Mouse (Mus musculus) ES-E14 (cell line): ENCODE data around the gene Gm13272. TPM values are rescaled to one million over a fixed set of nuclear protein-coding genes. Genes with fewer than 3 reads are reported as not detected.
"Not testable (repeated sequence)": the region's sequence is repeated elsewhere in the genome, so short reads cannot be mapped to it uniquely, and the experiment has no call there.

ENCODE experiments used
- DNase-seq: peaks from one replicate; pipeline ENCODE4 v3.0.0-alpha.2; 2013; ENCODE audit warnings: low read depth, low spot score
- H3K27ac ChIP-seq: 2 replicates; pipeline ENCODE4 v1.5.1; 2012; ENCODE audit warnings: low read depth, mild to moderate bottlenecking, low read length, moderate library complexity, mixed read lengths; ENCODE audit not compliant: poor library complexity, insufficient read depth, severe bottlenecking
- H3K36me3 ChIP-seq: 2 replicates; pipeline ENCODE4 v1.6.1; 2012; ENCODE audit warnings: mild to moderate bottlenecking, low read length, moderate library complexity, mixed read lengths; ENCODE audit not compliant: control insufficient read depth, poor library complexity, insufficient read depth, severe bottlenecking
- H3K4me1 ChIP-seq, 2 experiments: fragments of 150-350 bp in 1 of 2; sonication (generic) in 1 of 2; 2 replicates each; pipeline ENCODE4 v1.6.1; 2012; ENCODE audit warnings: low read length in 2 of 2, mild to moderate bottlenecking in 1 of 2, mixed read lengths in 1 of 2; ENCODE audit not compliant: control insufficient read depth in 2 of 2, insufficient read depth in 2 of 2, poor library complexity in 1 of 2
- H3K4me3 ChIP-seq, 2 experiments: fragments of 150-350 bp in 1 of 2; sonication (generic) in 1 of 2; 2 replicates each; pipeline ENCODE4 v1.5.1; 2012; ENCODE audit warnings: low read length in 2 of 2, low read depth in 1 of 2, mild to moderate bottlenecking in 1 of 2, mixed read lengths in 1 of 2; ENCODE audit not compliant: insufficient read depth in 1 of 2, poor library complexity in 1 of 2, severe bottlenecking in 1 of 2
- H3K9ac ChIP-seq: 2 replicates; pipeline ENCODE4 v1.6.1; 2012; ENCODE audit warnings: low read depth, mild to moderate bottlenecking, low read length, mixed read lengths; ENCODE audit not compliant: poor library complexity, insufficient read depth, severe bottlenecking
- H3K9me3 ChIP-seq: fragments of 150-350 bp; sonication (generic); 2 replicates; pipeline ENCODE4 v1.6.1; 2012; ENCODE audit warnings: low read depth, mild to moderate bottlenecking, low read length; ENCODE audit not compliant: control insufficient read depth, insufficient read depth
- in situ Hi-C, 2 experiments: fragments of 600-800 bp; cut with MboI; formaldehyde crosslinking; loops; one replicate each; pipeline ENCODE4 v1.15.1; 2025; ENCODE audit warnings: low sequenced_read_pairs in 2 of 2, inconsistent platforms in 1 of 2; ENCODE audit not compliant: unreplicated experiment in 2 of 2
- total RNA-seq: library from RNA; depleted of rRNA; stranded (reverse); fragments of 300-350 nt; gene quantifications from 2 replicates; pipeline ENCODE4 v1.2.3, GENCODE M21; 2012

Gm13272 gene
- total RNA-seq, 1 experiment, result not detected

DNA sequence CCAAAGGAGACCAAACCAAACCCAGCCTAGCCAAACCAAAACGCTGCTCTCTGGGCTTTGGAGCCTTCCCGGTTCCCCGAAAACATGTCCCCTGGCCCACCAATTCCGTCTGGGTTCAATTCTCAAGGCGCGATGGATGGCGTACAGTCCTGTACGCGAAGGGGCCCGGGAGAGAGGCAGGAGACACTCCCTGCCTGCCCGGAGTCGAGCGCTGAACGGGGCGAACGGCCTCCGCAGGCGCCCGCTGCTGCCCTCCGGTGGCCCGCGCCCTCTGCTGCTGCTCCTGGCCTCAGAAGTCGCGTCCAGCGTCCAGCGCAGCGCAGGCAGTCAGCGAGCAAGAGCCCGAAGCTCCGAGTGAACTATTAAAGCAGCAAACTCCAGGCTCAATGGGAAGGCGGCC lies 2.7 kb downstream of the Gm13272 start:
- H3K27ac ChIP-seq, H3K4me3 ChIP-seq, H3K4me1 ChIP-seq, H3K9ac ChIP-seq, DNase-seq, H3K9me3 ChIP-seq, in situ Hi-C loops, H3K36me3 ChIP-seq: not testable (repeated sequence)

DNA sequence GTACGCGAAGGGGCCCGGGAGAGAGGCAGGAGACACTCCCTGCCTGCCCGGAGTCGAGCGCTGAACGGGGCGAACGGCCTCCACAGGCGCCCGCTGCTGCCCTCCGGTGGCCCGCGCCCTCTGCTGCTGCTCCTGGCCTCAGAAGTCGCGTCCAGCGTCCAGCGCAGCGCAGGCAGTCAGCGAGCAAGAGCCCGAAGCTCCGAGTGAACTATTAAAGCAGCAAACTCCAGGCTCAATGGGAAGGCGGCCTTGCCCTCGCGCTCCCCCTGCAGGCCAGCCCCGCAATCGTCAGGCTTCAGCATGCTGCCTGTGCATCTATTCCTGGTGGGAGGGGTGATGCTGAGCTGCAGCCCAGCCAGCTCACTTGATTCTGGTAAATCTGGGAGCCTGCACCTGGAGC lies 5.8 kb downstream of the Gm13272 start, which contains the start of gene Gm13276:
Gm13276 (plus strand) TSS at position 301 of the 400 bp plus-strand sequence.
- H3K9me3 ChIP-seq, H3K9ac ChIP-seq, H3K27ac ChIP-seq, DNase-seq, in situ Hi-C loops, H3K4me1 ChIP-seq, H3K36me3 ChIP-seq, H3K4me3 ChIP-seq: not testable (repeated sequence)

DNA sequence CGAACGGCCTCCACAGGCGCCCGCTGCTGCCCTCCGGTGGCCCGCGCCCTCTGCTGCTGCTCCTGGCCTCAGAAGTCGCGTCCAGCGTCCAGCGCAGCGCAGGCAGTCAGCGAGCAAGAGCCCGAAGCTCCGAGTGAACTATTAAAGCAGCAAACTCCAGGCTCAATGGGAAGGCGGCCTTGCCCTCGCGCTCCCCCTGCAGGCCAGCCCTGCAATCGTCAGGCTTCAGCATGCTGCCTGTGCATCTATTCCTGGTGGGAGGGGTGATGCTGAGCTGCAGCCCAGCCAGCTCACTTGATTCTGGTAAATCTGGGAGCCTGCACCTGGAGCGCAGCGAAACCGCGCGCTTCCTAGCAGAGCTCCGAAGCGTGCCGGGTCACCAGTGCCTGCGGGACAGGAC lies 8.8 kb downstream of the Gm13272 start, which contains the start of gene Gm13277:
Gm13277 (plus strand) TSS at position 231 of the 400 bp plus-strand sequence.
- H3K9me3 ChIP-seq, H3K9ac ChIP-seq, H3K4me1 ChIP-seq, DNase-seq, H3K4me3 ChIP-seq, H3K36me3 ChIP-seq, H3K27ac ChIP-seq, in situ Hi-C loops: not testable (repeated sequence)

DNA sequence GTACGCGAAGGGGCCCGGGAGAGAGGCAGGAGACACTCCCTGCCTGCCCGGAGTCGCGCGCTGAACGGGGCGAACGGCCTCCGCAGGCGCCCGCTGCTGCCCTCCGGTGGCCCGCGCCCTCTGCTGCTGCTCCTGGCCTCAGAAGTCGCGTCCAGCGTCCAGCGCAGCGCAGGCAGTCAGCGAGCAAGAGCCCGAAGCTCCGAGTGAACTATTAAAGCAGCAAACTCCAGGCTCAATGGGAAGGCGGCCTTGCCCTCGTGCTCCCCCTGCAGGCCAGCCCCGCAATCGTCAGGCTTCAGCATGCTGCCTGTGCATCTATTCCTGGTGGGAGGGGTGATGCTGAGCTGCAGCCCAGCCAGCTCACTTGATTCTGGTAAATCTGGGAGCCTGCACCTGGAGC lies 11.6 kb downstream of the Gm13272 start, which contains the start of gene Gm13278:
Gm13278 (plus strand) TSS at position 301 of the 400 bp plus-strand sequence.
- H3K9ac ChIP-seq, H3K27ac ChIP-seq, in situ Hi-C loops, H3K9me3 ChIP-seq, DNase-seq, H3K36me3 ChIP-seq, H3K4me1 ChIP-seq, H3K4me3 ChIP-seq: not testable (repeated sequence)

DNA sequence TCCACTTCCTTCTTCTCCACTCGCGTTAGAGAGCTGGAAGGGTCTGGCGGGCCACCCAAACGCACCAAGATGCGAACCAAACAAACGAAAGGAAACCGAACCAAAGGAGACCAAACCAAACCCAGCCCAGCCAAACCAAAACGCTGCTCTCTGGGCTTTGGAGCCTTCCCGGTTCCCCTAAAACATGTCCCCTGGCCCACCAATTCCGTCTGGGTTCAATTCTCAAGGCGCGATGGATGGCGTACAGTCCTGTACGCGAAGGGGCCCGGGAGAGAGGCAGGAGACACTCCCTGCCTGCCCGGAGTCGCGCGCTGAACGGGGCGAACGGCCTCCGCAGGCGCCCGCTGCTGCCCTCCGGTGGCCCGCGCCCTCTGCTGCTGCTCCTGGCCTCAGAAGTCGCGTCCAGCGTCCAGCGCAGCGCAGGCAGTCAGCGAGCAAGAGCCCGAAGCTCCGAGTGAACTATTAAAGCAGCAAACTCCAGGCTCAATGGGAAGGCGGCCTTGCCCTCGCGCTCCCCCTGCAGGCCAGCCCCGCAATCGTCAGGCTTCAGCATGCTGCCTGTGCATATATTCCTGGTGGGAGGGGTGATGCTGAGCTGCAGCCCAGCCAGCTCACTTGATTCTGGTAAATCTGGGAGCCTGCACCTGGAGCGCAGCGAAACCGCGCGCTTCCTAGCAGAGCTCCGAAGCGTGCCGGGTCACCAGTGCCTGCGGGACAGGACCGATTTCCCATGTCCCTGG lies 14.5 kb downstream of the Gm13272 start, which contains the start of gene Gm13275:
Gm13275 (plus strand) TSS at position 552 of the 740 bp plus-strand sequence.
- DNase-seq, H3K4me1 ChIP-seq, H3K27ac ChIP-seq, H3K9ac ChIP-seq, H3K36me3 ChIP-seq, in situ Hi-C loops, H3K4me3 ChIP-seq, H3K9me3 ChIP-seq: not testable (repeated sequence)

DNA sequence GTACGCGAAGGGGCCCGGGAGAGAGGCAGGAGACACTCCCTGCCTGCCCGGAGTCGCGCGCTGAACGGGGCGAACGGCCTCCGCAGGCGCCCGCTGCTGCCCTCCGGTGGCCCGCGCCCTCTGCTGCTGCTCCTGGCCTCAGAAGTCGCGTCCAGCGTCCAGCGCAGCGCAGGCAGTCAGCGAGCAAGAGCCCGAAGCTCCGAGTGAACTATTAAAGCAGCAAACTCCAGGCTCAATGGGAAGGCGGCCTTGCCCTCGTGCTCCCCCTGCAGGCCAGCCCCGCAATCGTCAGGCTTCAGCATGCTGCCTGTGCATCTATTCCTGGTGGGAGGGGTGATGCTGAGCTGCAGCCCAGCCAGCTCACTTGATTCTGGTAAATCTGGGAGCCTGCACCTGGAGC lies 17.4 kb downstream of the Gm13272 start, which contains the start of gene Gm13279:
Gm13279 (plus strand) TSS at position 301 of the 400 bp plus-strand sequence.
- H3K9me3 ChIP-seq, DNase-seq, H3K4me1 ChIP-seq, H3K27ac ChIP-seq, in situ Hi-C loops, H3K9ac ChIP-seq, H3K4me3 ChIP-seq, H3K36me3 ChIP-seq: not testable (repeated sequence)

DNA sequence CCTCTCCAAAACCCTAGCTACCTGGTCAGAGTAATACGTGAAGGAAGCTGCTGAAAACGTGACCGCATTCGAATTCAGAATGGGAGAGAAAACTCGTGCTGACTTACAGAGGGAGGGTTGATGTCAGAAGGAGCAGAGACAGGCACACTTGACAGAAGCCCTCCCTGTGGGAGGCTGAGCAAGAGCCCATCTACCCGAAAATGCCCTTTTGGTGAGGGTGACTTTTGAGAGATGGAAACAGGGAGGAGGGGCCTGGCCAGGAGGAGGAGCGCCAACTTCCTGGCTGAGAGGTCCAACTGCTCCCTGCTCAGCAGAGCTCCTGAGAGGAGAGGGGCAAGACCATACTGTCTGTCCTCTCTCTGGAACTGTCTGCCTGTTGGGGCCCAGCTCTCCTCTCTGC lies 19.7 kb downstream of the Gm13272 start, which contains the start of gene Gm13285:
Gm13285 (plus strand) TSS at position 301 of the 400 bp plus-strand sequence.
- H3K9ac ChIP-seq, in situ Hi-C loops, H3K4me3 ChIP-seq, H3K27ac ChIP-seq, DNase-seq, H3K9me3 ChIP-seq, H3K4me1 ChIP-seq, H3K36me3 ChIP-seq: not testable (repeated sequence)

DNA sequence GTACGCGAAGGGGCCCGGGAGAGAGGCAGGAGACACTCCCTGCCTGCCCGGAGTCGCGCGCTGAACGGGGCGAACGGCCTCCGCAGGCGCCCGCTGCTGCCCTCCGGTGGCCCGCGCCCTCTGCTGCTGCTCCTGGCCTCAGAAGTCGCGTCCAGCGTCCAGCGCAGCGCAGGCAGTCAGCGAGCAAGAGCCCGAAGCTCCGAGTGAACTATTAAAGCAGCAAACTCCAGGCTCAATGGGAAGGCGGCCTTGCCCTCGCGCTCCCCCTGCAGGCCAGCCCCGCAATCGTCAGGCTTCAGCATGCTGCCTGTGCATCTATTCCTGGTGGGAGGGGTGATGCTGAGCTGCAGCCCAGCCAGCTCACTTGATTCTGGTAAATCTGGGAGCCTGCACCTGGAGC lies 23.3 kb downstream of the Gm13272 start, which contains the start of gene Gm13287:
Gm13287 (plus strand) TSS at position 301 of the 400 bp plus-strand sequence.
- H3K36me3 ChIP-seq, in situ Hi-C loops, H3K4me1 ChIP-seq, DNase-seq, H3K4me3 ChIP-seq, H3K27ac ChIP-seq, H3K9ac ChIP-seq, H3K9me3 ChIP-seq: not testable (repeated sequence)
